Mouse (Mus musculus): Measurements from ENCODE around the gene Smad9. TPM values are rescaled to one million over a fixed set of nuclear protein-coding genes. Genes with fewer than 3 reads are reported as not detected.
A peak's percentile ranks its signal among the peaks of the same experiment; 100 is the strongest.

Gene Smad9
- polyA plus RNA-seq, 1 experiment from 2014 or later: 0.44 TPM

DNA sequence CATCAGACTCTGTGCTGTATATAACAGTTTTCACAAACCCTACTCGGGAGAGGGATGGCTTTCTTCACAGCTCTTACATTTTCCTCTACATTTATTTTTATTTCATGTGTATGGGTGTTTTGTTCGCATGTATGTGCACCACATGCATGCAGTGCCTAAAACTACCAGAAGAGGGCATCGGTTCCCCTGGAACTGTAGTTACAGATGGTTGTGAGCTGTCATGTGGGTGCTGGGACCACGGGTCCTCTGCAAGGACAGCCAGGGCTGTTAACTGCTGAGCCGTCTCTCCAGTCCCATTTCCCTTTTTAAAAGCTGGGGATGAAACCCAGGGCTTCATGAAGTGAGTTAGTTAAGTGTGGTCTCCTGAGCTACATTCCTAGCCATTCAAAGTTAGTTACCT lies 40.0 kb downstream of the Smad9 start:
- 95% methylated on average over 5 of the region's 5 CpGs for WGBS
- H3K27me3 ChIP-seq (replicated peaks): no peaks in the 10 kb centered on the region
- ATAC-seq (ENCODE audit: low FRiP score, low read depth): no peak

DNA sequence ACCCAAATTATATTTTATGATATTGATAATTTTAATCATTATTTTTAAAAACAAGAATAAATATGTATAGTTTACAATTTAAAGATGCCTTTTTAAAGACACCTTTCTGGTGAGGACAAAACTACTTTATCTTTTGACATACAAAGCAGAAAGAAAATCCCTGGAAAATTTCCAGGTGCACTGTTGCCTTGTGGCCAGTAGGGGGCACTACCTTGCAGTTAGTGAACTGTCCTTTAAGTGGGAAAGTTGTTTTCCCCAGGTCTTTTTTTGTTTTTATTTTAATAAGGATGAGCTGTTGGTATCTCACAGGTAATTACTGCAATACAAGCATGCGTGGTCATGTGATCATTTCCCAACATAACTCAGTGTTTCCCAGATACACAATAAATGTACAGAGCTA lies 40.4 kb downstream of the Smad9 start:
- H3K27ac ChIP-seq: no peak overlapping the region
- no peak overlapping the region for H3K9ac ChIP-seq
- WGBS: 97% methylated on average over 1 of the region's 1 CpGs

More for the DNA sequence above, 40.0 kb downstream of the Smad9 start:
- no peak overlapping the region for H3K9ac ChIP-seq
- no peak overlapping the region for H3K27ac ChIP-seq
- H3K9me3 ChIP-seq: 0 out of 2 replicates have a peak, but pooled peaks cover 4% of the 10 kb centered on the region
- no peak overlapping the region for H3K4me3 ChIP-seq
- no peaks in the 10 kb centered on the region for H3K4me1 ChIP-seq
- H3K36me3 ChIP-seq: no peaks in the 10 kb centered on the region
- H3K4me2 ChIP-seq (replicated peaks): no peak overlapping the region

DNA sequence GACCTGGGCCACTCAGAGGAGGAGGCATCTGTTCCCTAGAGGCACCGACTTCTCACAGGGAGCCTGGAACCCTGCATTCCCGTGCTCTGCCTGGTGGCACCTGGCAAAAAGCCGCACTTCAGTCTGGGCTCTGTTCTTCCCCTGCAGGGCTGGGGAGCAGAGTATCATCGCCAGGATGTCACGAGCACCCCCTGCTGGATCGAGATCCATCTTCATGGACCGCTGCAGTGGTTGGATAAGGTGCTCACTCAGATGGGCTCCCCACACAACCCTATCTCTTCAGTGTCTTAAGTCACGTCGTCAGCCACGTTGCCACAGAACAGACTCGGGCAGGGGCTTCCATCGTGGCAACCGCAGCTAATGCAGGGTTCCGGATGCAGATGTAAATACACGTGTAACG lies 41.8 kb downstream of the Smad9 start:
- no peak overlapping the region for H3K27ac ChIP-seq
- no peak overlapping the region for H3K9ac ChIP-seq
- ATAC-seq (ENCODE audit: low FRiP score, low read depth): no peak
- no peak overlapping the region for H3K4me3 ChIP-seq
- H3K27me3 ChIP-seq (replicated peaks): no peaks in the 10 kb centered on the region
- H3K4me1 ChIP-seq: no peaks in the 10 kb centered on the region
- WGBS: 38% methylated on average over 16 of the region's 16 CpGs
- 0 out of 2 replicates have a peak, but pooled peaks cover 4% of the 10 kb centered on the region for H3K9me3 ChIP-seq
- no peak overlapping the region for H3K4me2 ChIP-seq (replicated peaks)
- H3K36me3 ChIP-seq: no peaks in the 10 kb centered on the region

More for the DNA sequence above, 40.4 kb downstream of the Smad9 start:
- Histone ChIP-seq H3K4me2 (replicated peaks) (no peak overlapping the region), H3K9me3 (0 out of 2 replicates have a peak, but pooled peaks cover 4% of the 10 kb centered on the region), H3K4me1 (no peaks in the 10 kb centered on the region), H3K27me3 (replicated peaks) (no peaks in the 10 kb centered on the region), H3K4me3 (no peak overlapping the region), H3K36me3 (no peaks in the 10 kb centered on the region)
- no peak for ATAC-seq (ENCODE audit: low FRiP score, low read depth)

DNA sequence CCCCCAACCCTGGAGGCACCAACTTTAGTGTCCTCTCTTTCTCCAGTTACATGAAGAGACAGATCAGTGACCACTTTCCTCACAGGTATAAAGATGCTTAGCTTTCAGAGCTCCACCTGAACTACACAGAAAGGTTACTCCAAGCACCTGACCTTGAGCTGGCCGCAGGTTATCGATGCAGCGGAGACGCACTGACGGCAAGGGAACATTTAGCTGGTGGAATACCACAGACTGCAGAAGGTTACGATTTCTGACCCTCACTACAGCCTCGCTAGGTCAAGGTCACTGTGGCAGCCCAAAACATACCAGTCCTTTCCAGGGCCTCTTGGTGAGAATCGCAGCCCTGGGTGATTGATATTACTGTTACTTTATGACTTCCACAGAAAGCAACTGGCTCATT lies 48.3 kb downstream of the Smad9 start:
- Histone ChIP-seq H3K36me3 (peaks cover 13% of the 10 kb centered on the region), H3K27ac (no peak overlapping the region), H3K27me3 (replicated peaks) (no peaks in the 10 kb centered on the region), H3K9me3 (no peaks in the 10 kb centered on the region), H3K9ac (no peak overlapping the region), H3K4me1 (peaks cover 22% of the 10 kb centered on the region), H3K4me2 (replicated peaks) (no peak overlapping the region), H3K4me3 (no peak overlapping the region)
- no peak for ATAC-seq (ENCODE audit: low FRiP score, low read depth)
- WGBS: 97% methylated on average over 8 of the region's 8 CpGs

DNA sequence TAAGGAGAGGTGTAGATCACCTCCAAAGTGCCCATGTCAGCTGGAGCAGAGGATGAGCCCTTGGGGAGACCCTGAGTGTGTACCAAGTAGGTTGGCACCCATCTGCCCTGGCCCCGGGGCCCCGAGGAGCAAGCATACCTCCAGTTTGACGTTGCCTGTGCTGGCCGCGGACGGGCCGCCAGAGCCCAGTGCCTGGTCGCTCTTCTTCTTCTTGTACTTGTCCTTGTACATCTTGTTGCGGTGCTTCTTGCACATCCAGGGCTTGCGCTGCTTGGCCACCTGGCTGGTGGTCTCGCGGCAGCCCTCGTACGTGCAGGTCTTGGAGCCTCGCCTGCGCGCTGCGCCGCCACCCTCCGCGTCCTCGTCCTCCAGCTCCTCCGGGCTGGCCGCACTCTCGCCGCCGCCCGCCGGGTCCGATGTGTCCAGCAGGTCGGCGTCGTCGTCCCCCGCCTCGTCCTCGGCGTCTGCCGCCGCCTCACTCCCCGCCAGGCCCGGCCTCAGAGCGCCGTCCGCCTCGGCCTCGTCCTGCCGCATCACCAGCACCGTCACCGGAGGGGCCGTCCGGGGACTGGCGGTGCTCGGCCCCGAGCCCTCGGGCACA lies 51.8 kb downstream of the Smad9 start:
- Histone ChIP-seq H3K4me3 (peak overlapping the region; percentile 85), H3K9me3 (no peaks in the 10 kb centered on the region), H3K27ac (peak overlapping the region; percentile 92), H3K27me3 (replicated peaks) (no peaks in the 10 kb centered on the region), H3K4me2 (replicated peaks) (peak overlapping the region; percentile 86), H3K36me3 (peaks cover 13% of the 10 kb centered on the region), H3K9ac (peak overlapping the region; percentile 92), H3K4me1 (peaks cover 22% of the 10 kb centered on the region)
- 1% methylated on average over 56 of the region's 56 CpGs for WGBS
- ATAC-seq (ENCODE audit: low FRiP score, low read depth): peak; percentile 83

DNA sequence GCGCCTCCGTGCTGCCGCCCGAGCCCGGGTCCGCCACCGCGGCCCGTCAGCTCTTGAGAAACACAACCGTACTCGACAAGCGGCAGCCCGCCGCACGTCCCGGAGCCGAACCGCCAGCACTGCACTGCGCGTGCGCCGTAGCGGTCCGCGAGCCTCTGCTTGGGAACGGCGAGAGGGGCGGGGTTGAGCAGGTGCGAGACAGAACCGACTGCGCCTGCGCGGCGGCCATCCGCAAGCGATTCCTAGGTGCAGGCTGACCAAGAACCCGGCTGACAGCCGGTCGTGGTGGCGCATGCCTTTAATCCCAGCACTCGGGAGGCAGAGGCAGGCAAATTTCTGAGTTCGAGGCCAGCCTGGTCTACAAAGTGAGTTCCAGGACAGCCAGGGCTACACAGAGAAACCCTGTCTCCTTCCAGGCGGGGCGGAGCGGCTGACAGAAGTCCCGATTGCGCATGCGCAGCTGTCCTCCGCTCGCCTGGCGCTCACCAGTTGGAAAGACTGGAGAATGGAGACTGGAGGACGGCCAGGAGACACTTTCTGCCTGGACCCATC lies 52.4 kb downstream of the Smad9 start, which contains the start of gene Rfxap:
TSS of gene Rfxap (minus strand) at position 126 of the 552 bp plus-strand sequence.
- Histone ChIP-seq H3K36me3 (peaks cover 13% of the 10 kb centered on the region), H3K4me2 (replicated peaks) (peak within 1 kb of the TSS; percentile 86), H3K9me3 (no peaks in the 10 kb centered on the region), H3K4me1 (peaks cover 22% of the 10 kb centered on the region), H3K27me3 (replicated peaks) (no peaks in the 10 kb centered on the region), H3K4me3 (peak within 1 kb of the TSS; percentile 85), H3K9ac (peak within 1 kb of the TSS; percentile 92), H3K27ac (peak within 1 kb of the TSS; percentile 92)
- ATAC-seq (ENCODE audit: low FRiP score, low read depth): peak; percentile 95
- under 1% methylated on average over 52 of the region's 52 CpGs for WGBS

DNA sequence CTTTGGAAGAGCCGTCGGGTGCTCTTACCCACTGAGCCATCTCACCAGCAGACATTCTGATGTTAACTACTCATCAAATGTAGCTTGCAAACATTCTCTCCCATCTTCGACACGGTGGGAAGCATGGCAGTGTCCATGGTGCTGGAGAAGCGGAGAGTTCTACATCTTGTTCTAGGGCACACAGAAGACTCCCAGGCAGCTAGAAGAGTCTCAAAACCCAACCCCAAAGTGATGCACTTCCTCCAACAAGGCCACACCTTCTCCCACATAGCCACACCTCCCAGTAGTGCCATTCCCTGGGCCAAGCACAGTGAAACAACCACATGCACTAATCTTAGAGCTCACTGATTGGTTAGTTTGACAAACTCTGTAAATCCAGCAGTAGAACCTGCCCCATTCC lies 53.7 kb downstream of the Smad9 start:
- Histone ChIP-seq H3K4me2 (replicated peaks) (no peak overlapping the region), H3K27ac (no peak overlapping the region), H3K36me3 (peaks cover 5% of the 10 kb centered on the region; the same call in 1 of the 2 replicates), H3K9me3 (no peaks in the 10 kb centered on the region), H3K9ac (no peak overlapping the region), H3K4me3 (no peak overlapping the region), H3K4me1 (peaks cover 22% of the 10 kb centered on the region), H3K27me3 (replicated peaks) (no peaks in the 10 kb centered on the region)
- no peak for ATAC-seq (ENCODE audit: low FRiP score, low read depth)
- WGBS: 73% methylated on average over 5 of the region's 5 CpGs

DNA sequence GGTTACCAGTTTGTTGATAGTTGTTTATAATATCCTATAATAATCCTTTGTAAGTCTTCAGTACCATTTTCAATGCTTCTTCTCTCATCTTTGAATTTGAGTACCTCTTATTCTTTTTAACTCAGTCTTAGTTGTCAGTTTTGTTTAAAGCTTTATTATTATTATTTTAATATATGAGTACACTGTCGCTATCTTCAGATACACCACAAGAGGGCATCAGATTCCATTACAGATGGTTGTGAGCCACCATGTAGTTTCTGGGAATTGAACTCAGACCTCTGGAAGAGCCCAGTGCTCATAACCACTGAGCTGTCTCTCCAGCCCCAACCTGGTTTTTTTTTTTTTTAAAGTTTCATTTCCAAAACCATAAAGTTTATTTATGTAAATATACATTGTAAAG lies 56.2 kb downstream of the Smad9 start:
- no peak overlapping the region for H3K4me2 ChIP-seq (replicated peaks)
- H3K9me3 ChIP-seq: no peaks in the 10 kb centered on the region
- H3K27me3 ChIP-seq (replicated peaks): no peaks in the 10 kb centered on the region
- no peak overlapping the region for H3K9ac ChIP-seq
- peaks cover 9% of the 10 kb centered on the region for H3K4me1 ChIP-seq
- no peak overlapping the region for H3K27ac ChIP-seq
- H3K4me3 ChIP-seq: no peak overlapping the region
- ATAC-seq (ENCODE audit: low FRiP score, low read depth): no peak
- H3K36me3 ChIP-seq: no peaks in the 10 kb centered on the region
- whole genome bisulfite sequencing: 57% methylated on average over 1 of the region's 1 CpGs

DNA sequence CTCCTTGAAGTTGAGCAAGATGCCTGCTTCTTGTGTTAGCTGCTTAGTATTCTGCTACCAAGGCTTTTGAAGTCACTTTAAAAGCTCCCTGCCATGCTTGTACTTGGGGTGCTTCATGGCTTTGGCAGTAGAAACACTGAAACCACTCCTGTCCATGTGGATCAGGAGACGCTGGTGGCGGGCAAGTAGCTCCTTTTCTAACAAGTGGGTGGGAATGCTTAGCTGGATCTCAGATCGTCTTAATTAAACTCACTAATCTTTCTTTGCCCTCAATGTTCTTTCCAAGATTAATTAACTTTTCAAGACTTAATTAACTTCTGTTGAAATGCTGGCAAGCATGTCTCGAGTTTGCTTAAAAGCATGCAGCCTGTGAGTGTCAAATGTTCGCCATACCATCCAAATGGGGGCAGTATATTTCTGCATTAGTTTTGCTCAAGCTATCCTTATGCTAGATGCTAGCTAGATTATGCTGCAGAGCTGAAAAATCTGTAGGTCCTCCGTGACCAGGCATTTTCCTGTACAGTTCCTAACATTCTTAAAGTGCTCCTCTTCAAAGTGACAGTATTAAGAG lies 58.1 kb downstream of the Smad9 start:
- Histone ChIP-seq H3K4me3 (no peak overlapping the region), H3K4me1 (no peaks in the 10 kb centered on the region), H3K4me2 (replicated peaks) (no peak overlapping the region), H3K9ac (no peak overlapping the region), H3K9me3 (no peaks in the 10 kb centered on the region), H3K27ac (no peak overlapping the region), H3K27me3 (replicated peaks) (no peaks in the 10 kb centered on the region), H3K36me3 (no peaks in the 10 kb centered on the region)
- no peak for ATAC-seq (ENCODE audit: low FRiP score, low read depth)
- WGBS: 81% methylated on average over 6 of the region's 6 CpGs

DNA sequence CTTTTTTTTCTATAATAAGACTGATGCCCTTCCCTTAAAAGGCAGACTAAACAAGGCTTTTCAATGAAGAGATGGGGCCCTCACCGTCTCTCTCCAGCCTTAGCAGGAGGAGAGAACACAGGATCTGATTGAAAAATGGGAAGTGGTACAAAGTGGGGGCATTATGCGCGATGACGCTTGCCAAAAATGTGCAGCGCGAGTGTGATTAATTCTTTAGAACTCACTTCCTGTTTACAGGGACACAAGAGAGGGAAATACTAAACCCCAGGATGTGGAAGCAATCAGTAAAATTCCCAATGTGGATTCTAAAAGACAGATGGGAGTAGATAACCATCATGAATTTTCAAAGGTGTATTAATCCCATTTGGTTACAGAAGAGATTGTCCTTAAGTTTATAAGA lies 59.2 kb downstream of the Smad9 start:
- H3K4me2 ChIP-seq (replicated peaks): no peak overlapping the region
- WGBS: 81% methylated on average over 6 of the region's 6 CpGs

DNA sequence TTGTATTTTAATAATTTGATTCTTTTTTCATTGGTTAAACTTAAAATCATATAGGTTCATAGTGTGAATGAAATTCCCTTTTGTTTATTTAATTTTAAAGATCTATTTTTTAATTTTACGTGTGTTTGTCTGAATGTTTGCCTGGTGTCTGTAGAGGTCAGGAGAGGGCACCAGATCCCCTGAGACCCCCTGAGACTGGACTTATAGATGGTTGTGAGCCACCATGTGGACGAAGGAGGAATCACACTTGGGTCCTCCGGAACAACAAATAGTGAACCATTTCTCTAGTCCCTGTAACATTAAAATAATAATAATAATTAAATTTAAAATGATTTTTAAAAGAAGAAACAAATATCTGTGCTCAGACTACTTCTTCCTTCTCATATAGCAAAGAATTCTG lies 59.9 kb downstream of the Smad9 start:
- H3K4me1 ChIP-seq: no peaks in the 10 kb centered on the region
- 29% methylated on average over 3 of the region's 3 CpGs for WGBS
- ATAC-seq (ENCODE audit: low FRiP score, low read depth): 0 out of 2 replicates have a peak, but pooled peaks have one; percentile 50

More for the DNA sequence above, 59.2 kb downstream of the Smad9 start:
- Histone ChIP-seq H3K4me1 (no peaks in the 10 kb centered on the region), H3K9me3 (no peaks in the 10 kb centered on the region), H3K27me3 (replicated peaks) (no peaks in the 10 kb centered on the region), H3K9ac (no peak overlapping the region), H3K27ac (no peak overlapping the region), H3K4me3 (no peak overlapping the region), H3K36me3 (no peaks in the 10 kb centered on the region)
- no peak for ATAC-seq (ENCODE audit: low FRiP score, low read depth)

DNA sequence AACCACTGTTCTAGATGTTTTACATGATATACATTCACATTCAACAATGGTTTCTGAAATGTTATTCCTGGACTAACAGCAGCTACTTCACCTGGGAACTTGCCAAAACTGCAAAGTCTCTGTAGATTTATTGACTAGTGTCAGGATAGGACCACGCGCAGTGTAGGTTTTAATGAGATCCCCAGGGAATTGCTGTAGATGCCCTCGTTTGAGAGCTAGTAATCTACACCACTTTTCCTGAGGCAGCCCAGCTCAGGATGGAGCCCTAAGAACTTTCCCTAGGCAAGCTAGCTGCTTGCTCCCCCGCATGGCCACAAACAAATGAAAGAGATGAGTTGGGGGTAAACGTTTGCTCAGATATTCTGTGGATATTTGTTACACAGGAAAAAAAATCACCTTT lies 67.1 kb downstream of the Smad9 start:
- no peak for ATAC-seq (ENCODE audit: low FRiP score, low read depth)
- Histone ChIP-seq H3K27me3 (replicated peaks) (no peaks in the 10 kb centered on the region), H3K4me2 (replicated peaks) (no peak overlapping the region), H3K4me1 (no peaks in the 10 kb centered on the region), H3K9me3 (no peaks in the 10 kb centered on the region), H3K27ac (no peak overlapping the region), H3K4me3 (no peak overlapping the region), H3K36me3 (no peaks in the 10 kb centered on the region), H3K9ac (no peak overlapping the region)
- WGBS: 63% methylated on average over 5 of the region's 5 CpGs

More for the DNA sequence above, 59.9 kb downstream of the Smad9 start:
- Histone ChIP-seq H3K27me3 (replicated peaks) (no peaks in the 10 kb centered on the region), H3K27ac (no peak overlapping the region), H3K9ac (no peak overlapping the region), H3K4me3 (no peak overlapping the region), H3K4me2 (replicated peaks) (no peak overlapping the region), H3K9me3 (no peaks in the 10 kb centered on the region), H3K36me3 (no peaks in the 10 kb centered on the region)
